Mouse (Mus musculus) heart, embryonic 16.5 days (tissue): ENCODE results near the gene Gm45716. TPM values are rescaled to one million over a fixed set of nuclear protein-coding genes. Genes with fewer than 3 reads are reported as not detected.
"Not testable (repeated sequence)": the region's sequence is repeated elsewhere in the genome, so short reads cannot be mapped to it uniquely, and the experiment has no call there.

Source experiments
- ATAC-seq: fragments of 200-750 bp; cut with Nextera tagmentation; replicated peaks from 2 replicates; pipeline ENCODE4 v1.8.0; 2017; ENCODE audit warnings: moderate number of reproducible peaks; ENCODE audit not compliant: insufficient read depth, low FRiP score; ENCODE audit errors: extremely low read depth
- H3K27ac ChIP-seq: fragments of 300-500 bp; sonication (generic); 2 replicates; pipeline ENCODE4 v1.5.1; 2014; ENCODE audit warnings: mild to moderate bottlenecking, low read length, control low read depth, moderate library complexity
- H3K27me3 ChIP-seq: fragments of 300-500 bp; sonication (generic); 2 replicates; pipeline ENCODE4 v1.6.1; 2014; ENCODE audit warnings: low read length, mixed read lengths; ENCODE audit not compliant: control insufficient read depth, insufficient read depth
- H3K36me3 ChIP-seq: fragments of 300-500 bp; sonication (generic); 2 replicates; pipeline ENCODE4 v1.6.1; 2014; ENCODE audit not compliant: control insufficient read depth, insufficient read depth
- H3K4me1 ChIP-seq: fragments of 300-500 bp; sonication (generic); 2 replicates; pipeline ENCODE4 v1.6.1; 2014; ENCODE audit warnings: low read length, mixed read lengths; ENCODE audit not compliant: control insufficient read depth, insufficient read depth
- H3K4me2 ChIP-seq: fragments of 300-500 bp; sonication (generic); 2 replicates; pipeline ENCODE4 v1.6.1; 2014; ENCODE audit warnings: low read depth, mild to moderate bottlenecking, control low read depth, low read length
- H3K4me3 ChIP-seq: fragments of 300-500 bp; sonication (generic); 2 replicates; pipeline ENCODE4 v1.5.1; 2014; ENCODE audit warnings: mild to moderate bottlenecking, control low read depth, low read length
- H3K9ac ChIP-seq: fragments of 300-500 bp; sonication (generic); 2 replicates; pipeline ENCODE4 v1.6.1; 2014; ENCODE audit warnings: low read length, control low read depth
- H3K9me3 ChIP-seq: fragments of 300-500 bp; sonication (generic); replicated peaks from 2 replicates; pipeline ENCODE4 v1.6.1; 2016; ENCODE audit warnings: low read length; ENCODE audit not compliant: control insufficient read depth
- WGBS: fragments of 180-500 bp; shearing (Covaris S2); extraction: QIAGEN DNeasy Blood & Tissue Kit; methylation state at CpG from one replicate; pipeline ENCODE4 v1.1.7; 2014; 5-methylcytosine and 5-hydroxymethylcytosine counted together
- polyA plus RNA-seq: library from polyadenylated mRNA; unstranded; fragments of >200 nt; fragmentation: Nextera tagmentation; extraction: Ambion mirVana; gene quantifications from 2 replicates; pipeline ENCODE4 v1.2.1, GENCODE M21; 2015

Gene Gm45716
- polyA plus RNA-seq, 1 experiment from 2014 or later: 53.0 TPM

- Histone ChIP-seq H3K4me3 (no peak overlapping the region), H3K27me3 (no peaks in the 10 kb centered on the region), H3K4me1 (peaks cover 3% of the 10 kb centered on the region; the same call in 1 of the 2 replicates), H3K36me3 (peaks cover 14% of the 10 kb centered on the region), H3K4me2 (no peak overlapping the region), H3K9me3 (no peaks in the 10 kb centered on the region), H3K27ac (no peak overlapping the region), H3K9ac (no peak overlapping the region)
- 89% methylated on average over 5 of the region's 5 CpGs for WGBS
- ATAC-seq: no peak
Measured at GRCm38 (mm10) chr11:90280069-90280468, 92.6 kb downstream of the Gm45716 start.

DNA sequence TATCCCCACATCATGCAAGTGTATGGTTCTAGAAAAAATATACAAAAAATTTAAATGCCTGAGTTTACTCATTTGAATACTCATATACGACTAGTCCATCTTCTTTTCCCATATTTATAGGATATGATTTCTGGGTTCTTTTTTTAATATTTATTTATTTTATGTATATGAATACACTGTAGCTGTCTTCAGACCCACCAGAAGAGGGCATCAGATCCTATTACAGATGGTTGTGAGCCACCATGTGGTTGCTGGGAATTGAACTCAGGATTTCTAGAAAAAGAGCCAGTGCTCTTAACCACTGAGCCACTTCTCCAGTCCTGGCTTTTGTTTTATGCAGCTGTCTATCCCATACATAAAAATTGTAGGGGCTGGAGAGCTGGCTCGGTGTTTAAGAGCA lies 94.5 kb downstream of the Gm45716 start:
- not testable (repeated sequence) for H3K27me3 ChIP-seq, H3K9me3 ChIP-seq, ATAC-seq, H3K4me1 ChIP-seq, H3K36me3 ChIP-seq, H3K9ac ChIP-seq, H3K4me2 ChIP-seq, H3K4me3 ChIP-seq, H3K27ac ChIP-seq
- WGBS: 96% methylated on average over 2 of the region's 2 CpGs

- Histone ChIP-seq H3K4me1 (no peaks in the 10 kb centered on the region; the same call in 1 of the 2 replicates), H3K27me3 (no peaks in the 10 kb centered on the region), H3K9ac (no peak overlapping the region), H3K27ac (no peak overlapping the region), H3K4me2 (no peak overlapping the region), H3K9me3 (no peaks in the 10 kb centered on the region), H3K36me3 (no peaks in the 10 kb centered on the region), H3K4me3 (no peak overlapping the region)
- WGBS: 18% methylated on average over 4 of the region's 4 CpGs
- no peak for ATAC-seq
Measured at GRCm38 (mm10) chr11:90283159-90283558, 95.7 kb downstream of the Gm45716 start.

- Histone ChIP-seq H3K9me3 (no peaks in the 10 kb centered on the region), H3K4me3 (no peak overlapping the region), H3K27ac (no peak overlapping the region), H3K9ac (no peak overlapping the region), H3K4me1 (no peaks in the 10 kb centered on the region; the same call in 1 of the 2 replicates), H3K36me3 (no peaks in the 10 kb centered on the region), H3K4me2 (no peak overlapping the region), H3K27me3 (no peaks in the 10 kb centered on the region)
- no peak for ATAC-seq
- 76% methylated on average over 6 of the region's 6 CpGs for WGBS
Measured at GRCm38 (mm10) chr11:90283601-90284000, 96.1 kb downstream of the Gm45716 start.

- H3K4me1 ChIP-seq: no peaks in the 10 kb centered on the region; the same call in 1 of the 2 replicates
Measured at GRCm38 (mm10) chr11:90284079-90284478, 96.6 kb downstream of the Gm45716 start.

DNA sequence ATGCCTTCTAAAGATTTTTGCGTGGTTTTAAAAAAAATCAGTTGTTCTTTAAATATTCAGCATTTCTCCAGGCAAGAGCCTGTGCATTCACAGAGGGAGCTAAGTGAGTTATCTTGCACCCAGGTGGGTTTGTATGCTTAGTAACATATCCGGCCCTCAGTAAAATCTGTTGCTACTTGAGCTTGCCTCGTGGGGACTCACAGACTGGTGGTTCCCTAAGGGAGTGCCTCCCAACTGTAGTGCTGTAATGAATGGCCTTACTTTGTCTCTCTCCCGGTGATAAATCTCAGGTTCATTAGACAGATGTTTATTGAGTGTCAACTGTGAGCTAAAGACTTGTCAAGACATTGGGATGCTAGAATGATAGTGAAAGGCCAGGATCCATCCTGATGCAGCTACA lies 97.1 kb downstream of the Gm45716 start:
- ATAC-seq: no peak
- H3K4me3 ChIP-seq: no peak overlapping the region
- H3K9ac ChIP-seq: no peak overlapping the region
- WGBS: 64% methylated on average over 4 of the region's 4 CpGs
- H3K36me3 ChIP-seq: no peaks in the 10 kb centered on the region
- H3K27ac ChIP-seq: no peak overlapping the region
- H3K27me3 ChIP-seq: no peaks in the 10 kb centered on the region
- H3K4me2 ChIP-seq: no peak overlapping the region
- no peaks in the 10 kb centered on the region for H3K9me3 ChIP-seq
- H3K4me1 ChIP-seq: no peaks in the 10 kb centered on the region; the same call in 1 of the 2 replicates

More at GRCm38 (mm10) chr11:90284079-90284478, 96.6 kb downstream of the Gm45716 start:
- Histone ChIP-seq H3K4me3 (no peak overlapping the region), H3K36me3 (no peaks in the 10 kb centered on the region), H3K27ac (no peak overlapping the region), H3K9me3 (no peaks in the 10 kb centered on the region), H3K9ac (no peak overlapping the region), H3K4me2 (no peak overlapping the region), H3K27me3 (no peaks in the 10 kb centered on the region)
- ATAC-seq: no peak
- 42% methylated on average over 2 of the region's 2 CpGs for WGBS

GRCm38 (mm10) chr11:90286550-90287154 lies 99.2 kb downstream of the Gm45716 start:
- Histone ChIP-seq H3K36me3 (no peaks in the 10 kb centered on the region), H3K9me3 (no peaks in the 10 kb centered on the region), H3K4me1 (no peaks in the 10 kb centered on the region; the same call in 1 of the 2 replicates), H3K27ac (no peak overlapping the region), H3K4me3 (no peak overlapping the region), H3K4me2 (no peak overlapping the region), H3K9ac (no peak overlapping the region), H3K27me3 (no peaks in the 10 kb centered on the region)
- ATAC-seq: no peak
- WGBS: 81% methylated on average over 6 of the region's 6 CpGs

DNA sequence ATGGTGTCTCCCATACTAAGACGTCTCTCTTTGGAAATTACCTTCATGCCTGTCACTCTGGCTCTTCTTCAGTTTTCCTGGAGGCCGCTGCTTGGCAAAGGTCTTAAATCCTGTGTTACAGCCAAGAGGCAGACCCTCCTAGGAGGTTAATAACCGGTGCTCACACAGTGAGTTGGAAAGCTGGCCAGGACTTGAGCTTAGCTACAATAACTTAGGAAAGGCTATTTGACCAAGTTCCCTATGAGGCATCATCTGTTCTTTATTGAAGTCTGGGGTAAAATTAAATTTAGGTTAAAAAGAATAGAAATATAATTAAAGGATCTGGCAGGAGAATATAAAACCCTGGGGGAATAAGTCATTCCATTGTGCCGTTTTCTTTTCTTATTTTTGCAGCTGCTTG lies 103.7 kb downstream of the Gm45716 start:
- no peak overlapping the region for H3K4me3 ChIP-seq
- ATAC-seq: no peak
- H3K9ac ChIP-seq: no peak overlapping the region
- WGBS: 74% methylated on average over 4 of the region's 4 CpGs
- no peak overlapping the region for H3K27ac ChIP-seq
- H3K27me3 ChIP-seq: no peaks in the 10 kb centered on the region
- H3K4me1 ChIP-seq: no peaks in the 10 kb centered on the region
- H3K9me3 ChIP-seq: no peaks in the 10 kb centered on the region
- H3K36me3 ChIP-seq: no peaks in the 10 kb centered on the region
- H3K4me2 ChIP-seq: no peak overlapping the region

DNA sequence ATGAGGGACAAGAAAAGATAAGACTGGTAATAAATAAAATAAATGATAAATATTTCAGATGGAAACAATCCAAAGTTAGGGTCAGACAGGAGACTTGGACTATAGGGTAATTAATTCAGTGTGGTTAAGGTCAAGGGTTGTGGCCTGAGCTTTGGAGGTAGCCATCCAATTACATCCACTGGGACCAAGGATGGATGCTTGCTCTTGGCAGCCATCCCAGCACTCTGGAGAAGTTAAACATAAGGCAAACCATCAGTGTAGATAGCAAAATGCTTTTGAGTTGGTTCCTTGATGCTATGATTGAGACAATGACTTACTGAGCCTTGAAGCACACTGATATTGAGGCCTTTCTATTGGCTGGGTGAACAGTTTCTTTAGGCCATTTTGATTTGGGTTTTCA lies 105.3 kb downstream of the Gm45716 start:
- Histone ChIP-seq H3K4me2 (no peak overlapping the region), H3K36me3 (no peaks in the 10 kb centered on the region), H3K4me3 (no peak overlapping the region), H3K4me1 (no peaks in the 10 kb centered on the region), H3K27ac (no peak overlapping the region), H3K27me3 (no peaks in the 10 kb centered on the region), H3K9ac (no peak overlapping the region), H3K9me3 (no peaks in the 10 kb centered on the region)
- no peak for ATAC-seq
